Mouse (Mus musculus) macrophage (primary cell): ENCODE measurements at regions not wholly inside any gene's neighbourhood (a gene's known extent, or its start where the extent isn't known, plus 50 kb on each side); places are given as distances from the start of the nearest gene placed in this dataset.

Experiments used
- H3K27ac ChIP-seq: fragments of 350-480 bp; formaldehyde crosslinking; 2 replicates; pipeline ENCODE4 v1.9.0; 2021
- H3K36me3 ChIP-seq: fragments of 350-480 bp; formaldehyde crosslinking; 2 replicates; pipeline ENCODE4 v1.9.0; 2021; ENCODE audit errors: inconsistent target
- H3K4me3 ChIP-seq: fragments of 350-480 bp; formaldehyde crosslinking; 2 replicates; pipeline ENCODE4 v1.9.0; 2021; ENCODE audit errors: inconsistent target
- H3K79me2 ChIP-seq: fragments of 350-480 bp; formaldehyde crosslinking; 2 replicates; pipeline ENCODE4 v1.9.0; 2021; ENCODE audit errors: inconsistent target
- WGBS: methylation state at CpG from one replicate; pipeline ENCODE4 v1.1.7; 2026; ENCODE audit warnings: inconsistent platforms; ENCODE audit not compliant: missing documents; 5-methylcytosine and 5-hydroxymethylcytosine counted together

DNA sequence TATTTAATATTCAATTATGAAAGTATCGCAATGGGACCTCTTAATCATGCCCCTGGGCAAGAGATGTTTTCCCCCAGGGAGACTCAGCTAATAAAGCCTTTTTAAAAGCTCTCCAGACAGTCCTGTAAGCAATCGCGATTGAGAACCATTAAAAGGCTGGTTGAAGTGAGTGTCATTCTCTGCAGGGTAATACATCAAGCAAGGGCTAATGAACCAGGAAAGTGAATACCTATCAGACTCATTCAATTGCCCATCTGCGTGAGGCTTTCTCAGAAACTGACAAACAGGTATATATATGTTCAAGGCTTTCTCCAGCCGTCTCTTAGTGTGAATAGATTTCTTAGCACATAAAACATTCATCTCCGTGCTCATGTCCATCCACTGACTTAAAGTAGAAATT lies 286.8 kb upstream of the Xrcc4 start:
- H3K27ac ChIP-seq: no peak overlapping the region
- no peak overlapping the region for H3K4me3 ChIP-seq
- 88% methylated on average over 6 of the region's 6 CpGs for WGBS
- no peaks in the 10 kb centered on the region for H3K36me3 ChIP-seq
- no peaks in the 10 kb centered on the region for H3K79me2 ChIP-seq

- Histone ChIP-seq H3K36me3 (no peaks in the 10 kb centered on the region), H3K79me2 (no peaks in the 10 kb centered on the region), H3K27ac (no peak overlapping the region), H3K4me3 (no peak overlapping the region)
- WGBS: 83% methylated on average over 4 of the region's 4 CpGs
Observed at GRCm38 (mm10) chr13:90371415-90372150, 282.2 kb upstream of the Xrcc4 start.

GRCm38 (mm10) chr13:90370746-90371414 lies 281.5 kb upstream of the Xrcc4 start:
- Histone ChIP-seq H3K36me3 (no peaks in the 10 kb centered on the region), H3K27ac (no peak overlapping the region), H3K79me2 (no peaks in the 10 kb centered on the region), H3K4me3 (no peak overlapping the region)
- WGBS: 83% methylated on average over 3 of the region's 3 CpGs

DNA sequence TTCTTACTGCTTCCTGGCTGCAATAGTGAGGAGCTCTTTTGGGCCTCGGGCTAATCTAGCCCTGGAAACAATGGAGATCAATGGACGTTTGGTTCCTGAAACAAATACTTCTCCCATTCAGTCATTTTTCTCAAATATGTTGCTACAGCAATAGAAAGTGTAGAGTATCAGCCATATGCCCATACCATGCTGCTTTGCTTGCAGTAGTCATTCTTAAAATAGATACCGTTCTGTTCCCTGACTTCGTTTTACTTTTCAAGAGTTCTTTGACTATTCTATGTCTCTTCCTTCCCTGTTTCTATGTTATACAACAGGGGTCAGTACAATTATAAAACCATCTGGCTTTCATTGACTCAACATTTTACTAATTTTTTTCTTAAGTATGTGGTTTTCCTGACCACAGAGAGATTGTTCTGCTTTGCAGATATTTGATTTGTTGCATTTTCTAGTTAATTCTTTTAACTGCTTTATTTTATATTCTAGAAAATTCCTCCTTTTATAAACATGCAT lies 275.2 kb upstream of the Xrcc4 start:
- Histone ChIP-seq H3K79me2 (no peaks in the 10 kb centered on the region), H3K4me3 (no peak overlapping the region), H3K36me3 (no peaks in the 10 kb centered on the region), H3K27ac (no peak overlapping the region)
- 10% methylated on average over 4 of the region's 4 CpGs for WGBS

DNA sequence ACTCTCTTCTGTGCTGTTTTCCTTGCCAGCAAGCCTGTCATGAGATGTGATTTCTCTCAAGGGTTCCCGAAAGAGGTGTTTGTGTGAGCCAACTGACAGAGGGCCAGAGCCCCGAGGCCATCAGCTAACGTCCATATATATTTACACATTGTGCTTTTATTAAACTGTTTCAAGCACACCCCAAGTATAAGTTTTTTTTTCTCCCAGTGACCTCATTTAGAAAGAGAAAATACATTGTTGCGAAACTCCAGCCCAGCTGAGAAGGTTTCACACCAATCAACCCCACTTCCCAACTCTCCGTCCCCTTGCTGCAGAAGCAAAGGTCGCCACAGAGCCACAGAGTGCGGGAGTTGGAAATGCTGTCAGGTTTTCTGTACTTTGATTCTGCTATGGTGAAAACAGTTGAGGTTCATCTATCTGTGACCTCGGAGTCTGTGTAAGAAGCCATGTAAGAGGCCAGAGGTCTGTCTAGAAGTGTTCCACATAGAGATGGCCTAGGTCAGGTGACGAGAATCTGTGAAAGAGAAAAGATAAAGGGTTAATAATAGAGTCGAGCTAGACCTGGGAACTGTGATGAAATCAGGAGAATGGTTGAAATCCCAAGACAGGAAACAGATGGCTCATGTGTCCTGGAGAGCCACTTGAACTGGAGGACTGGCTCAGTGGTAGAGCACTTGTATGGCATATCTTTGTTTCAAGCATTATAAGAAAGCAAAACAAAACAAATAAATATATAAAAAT lies 270.6 kb upstream of the Xrcc4 start:
- Histone ChIP-seq H3K27ac (no peak overlapping the region), H3K4me3 (no peak overlapping the region)
- WGBS: 49% methylated on average over 10 of the region's 10 CpGs

GRCm38 (mm10) chr13:90358149-90358548 lies 268.7 kb upstream of the Xrcc4 start:
- H3K4me3 ChIP-seq: no peak overlapping the region
- 100% methylated on average over 1 of the region's 1 CpGs for WGBS
- H3K79me2 ChIP-seq: no peaks in the 10 kb centered on the region
- H3K27ac ChIP-seq: no peak overlapping the region
- H3K36me3 ChIP-seq: no peaks in the 10 kb centered on the region

More for the DNA sequence above, 270.6 kb upstream of the Xrcc4 start:
- no peaks in the 10 kb centered on the region for H3K36me3 ChIP-seq
- H3K79me2 ChIP-seq: no peaks in the 10 kb centered on the region

DNA sequence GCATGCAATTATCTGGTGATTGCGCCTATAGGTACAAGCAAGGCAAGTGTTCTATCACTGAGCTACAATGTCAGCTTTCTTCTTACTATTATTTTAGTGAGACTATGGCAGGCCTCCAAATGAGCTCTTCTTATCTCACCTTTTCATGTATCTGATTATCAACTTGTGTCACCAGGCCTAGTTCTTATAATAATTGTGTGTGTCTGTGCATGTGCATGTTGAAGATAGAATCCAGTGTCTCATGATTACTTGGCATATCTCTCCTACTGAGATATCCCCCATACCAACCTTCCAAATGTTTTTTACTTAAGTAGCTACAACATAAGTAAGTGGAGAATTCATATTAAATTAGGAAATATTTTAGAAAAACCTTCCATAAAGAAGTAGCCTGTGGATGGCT lies 266.2 kb upstream of the Xrcc4 start:
- Histone ChIP-seq H3K27ac (no peak overlapping the region), H3K4me3 (no peak overlapping the region), H3K79me2 (no peaks in the 10 kb centered on the region), H3K36me3 (no peaks in the 10 kb centered on the region)
- WGBS: 100% methylated on average over 1 of the region's 1 CpGs

GRCm38 (mm10) chr13:90342823-90343222 lies 253.4 kb upstream of the Xrcc4 start:
- no peaks in the 10 kb centered on the region for H3K79me2 ChIP-seq
- no peak overlapping the region for H3K27ac ChIP-seq
- H3K4me3 ChIP-seq: no peak overlapping the region
- 30% methylated on average over 4 of the region's 4 CpGs for WGBS
- H3K36me3 ChIP-seq: no peaks in the 10 kb centered on the region

- 98% methylated on average over 8 of the region's 8 CpGs for WGBS
- H3K79me2 ChIP-seq: no peaks in the 10 kb centered on the region
- no peaks in the 10 kb centered on the region for H3K36me3 ChIP-seq
- no peak overlapping the region for H3K4me3 ChIP-seq
- H3K27ac ChIP-seq: no peak overlapping the region
Observed at GRCm38 (mm10) chr13:90341597-90342212, 252.3 kb upstream of the Xrcc4 start.

GRCm38 (mm10) chr13:90340647-90341160 lies 251.3 kb upstream of the Xrcc4 start:
- WGBS: 95% methylated on average over 2 of the region's 2 CpGs

DNA sequence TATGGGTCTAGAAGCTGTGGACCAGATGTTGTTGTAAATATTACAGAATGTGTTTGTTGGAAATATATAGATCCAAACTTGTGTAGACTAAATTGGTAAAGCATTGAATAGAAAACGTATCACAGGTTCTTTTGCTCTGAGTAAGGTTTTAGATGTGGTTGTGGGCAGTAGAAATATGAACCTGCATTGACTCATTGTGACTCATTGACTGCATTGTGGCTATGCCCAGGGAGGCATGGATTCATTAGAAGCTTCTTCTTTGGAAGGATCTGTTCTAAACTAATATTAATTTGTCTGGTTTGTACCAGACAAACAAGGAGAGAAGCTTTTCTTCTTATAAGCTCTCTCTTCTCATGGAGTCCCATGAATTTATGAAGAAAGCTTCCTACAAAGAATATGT lies 248.2 kb upstream of the Xrcc4 start:
- no peak overlapping the region for H3K27ac ChIP-seq
- no peaks in the 10 kb centered on the region for H3K79me2 ChIP-seq
- no peaks in the 10 kb centered on the region for H3K36me3 ChIP-seq
- H3K4me3 ChIP-seq: no peak overlapping the region
- WGBS: 90% methylated on average over 1 of the region's 1 CpGs

More at GRCm38 (mm10) chr13:90340647-90341160, 251.3 kb upstream of the Xrcc4 start:
- Histone ChIP-seq H3K27ac (no peak overlapping the region), H3K79me2 (no peaks in the 10 kb centered on the region), H3K4me3 (no peak overlapping the region), H3K36me3 (no peaks in the 10 kb centered on the region)

GRCm38 (mm10) chr13:90335741-90336037 lies 246.3 kb upstream of the Xrcc4 start:
- no peaks in the 10 kb centered on the region for H3K36me3 ChIP-seq
- H3K4me3 ChIP-seq: no peak overlapping the region
- H3K79me2 ChIP-seq: no peaks in the 10 kb centered on the region
- H3K27ac ChIP-seq: no peak overlapping the region
- WGBS: 87% methylated on average over 3 of the region's 3 CpGs

GRCm38 (mm10) chr13:90334934-90335740 lies 245.7 kb upstream of the Xrcc4 start:
- Histone ChIP-seq H3K79me2 (no peaks in the 10 kb centered on the region), H3K36me3 (no peaks in the 10 kb centered on the region), H3K4me3 (no peak overlapping the region), H3K27ac (no peak overlapping the region)
- 90% methylated on average over 5 of the region's 6 CpGs for WGBS

DNA sequence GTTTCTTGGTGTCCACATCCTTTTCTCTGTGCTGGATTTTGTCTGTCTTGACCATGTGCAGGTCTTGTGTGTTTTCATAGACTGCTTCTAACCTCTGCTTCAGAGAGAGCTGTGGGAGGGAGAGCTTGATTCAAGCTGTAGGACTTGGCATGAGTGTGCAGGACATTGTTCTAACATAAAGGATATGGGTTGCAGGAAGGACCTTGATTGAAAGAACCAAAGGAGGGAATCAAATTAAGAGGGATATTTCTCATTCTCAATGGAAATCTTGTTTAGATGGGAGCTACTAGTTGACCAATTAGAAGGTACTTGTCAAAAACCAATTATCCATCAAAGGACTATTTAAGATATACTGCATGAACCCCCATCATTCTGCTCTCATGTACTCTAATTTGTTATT lies 244.9 kb upstream of the Xrcc4 start:
- Histone ChIP-seq H3K4me3 (no peak overlapping the region), H3K36me3 (no peaks in the 10 kb centered on the region), H3K79me2 (no peaks in the 10 kb centered on the region), H3K27ac (no peak overlapping the region)
